Mouse (Mus musculus): ENCODE results near the gene Cwf19l2. TPM values are rescaled to one million over a fixed set of nuclear protein-coding genes. Genes with fewer than 3 reads are reported as not detected.

The Cwf19l2 gene
- polyA plus RNA-seq, 1 experiment from 2014 or later = 14.6 TPM

Other genes with a start within 250 kb of the Cwf19l2 start
- gene Alkbh8, start 68.5 kb upstream of the Cwf19l2 start, polyA plus RNA-seq (2014; fragmentation: Nextera tagmentation; extraction: Ambion mirVana) = 35.6 and 39.6 TPM in 2 replicates
- gene Gucy1a2, start 129.2 kb downstream of the Cwf19l2 start, polyA plus RNA-seq (2014; fragmentation: Nextera tagmentation; extraction: Ambion mirVana) = 0.69 and 0.78 TPM in 2 replicates

Measured in liver, embryonic 11.5 days (tissue).